Mouse (Mus musculus) heart, postnatal 0 days (tissue): ENCODE data around the gene Gm44503. TPM values are rescaled to one million over a fixed set of nuclear protein-coding genes. Genes with fewer than 3 reads are reported as not detected.

Source experiments
- ATAC-seq: fragments of 200-750 bp; cut with Nextera tagmentation; 2 replicates; pipeline ENCODE4 v1.8.0; 2017; ENCODE audit warnings: low read depth, moderate number of reproducible peaks, moderate library complexity; ENCODE audit not compliant: insufficient read depth
- DNase-seq: peaks from one replicate; pipeline ENCODE4 v3.0.0-alpha.2; 2016; ENCODE audit warnings: low spot score
- H3K27ac ChIP-seq: fragments of 300-500 bp; sonication (generic); 2 replicates; pipeline ENCODE4 v1.5.1; 2014; ENCODE audit warnings: low read depth, mild to moderate bottlenecking
- H3K27me3 ChIP-seq: fragments of 300-500 bp; sonication (generic); 2 replicates; pipeline ENCODE4 v1.6.1; 2014; ENCODE audit warnings: low read length, mixed read lengths; ENCODE audit not compliant: control insufficient read depth, insufficient read depth
- H3K36me3 ChIP-seq: fragments of 300-500 bp; sonication (generic); replicated peaks from 2 replicates; pipeline ENCODE4 v1.6.1; 2014; ENCODE audit warnings: low read length, mixed read lengths; ENCODE audit not compliant: control insufficient read depth, insufficient read depth
- H3K4me1 ChIP-seq: fragments of 300-500 bp; sonication (generic); 2 replicates; pipeline ENCODE4 v1.6.1; 2014; ENCODE audit warnings: antibody characterized with exemption; ENCODE audit not compliant: control insufficient read depth, insufficient read depth
- H3K4me2 ChIP-seq: fragments of 300-500 bp; sonication (generic); 2 replicates; pipeline ENCODE4 v1.6.1; 2014; ENCODE audit warnings: low read depth, mild to moderate bottlenecking, low read length, moderate library complexity
- H3K4me3 ChIP-seq: fragments of 300-500 bp; sonication (generic); 2 replicates; pipeline ENCODE4 v1.5.1; 2014; ENCODE audit warnings: low read depth, low read length
- H3K9ac ChIP-seq: fragments of 300-500 bp; sonication (generic); replicated peaks from 2 replicates; pipeline ENCODE4 v1.6.1; 2014; ENCODE audit warnings: low read depth, low read length, mixed read lengths
- H3K9me3 ChIP-seq: fragments of 300-500 bp; sonication (generic); replicated peaks from 2 replicates; pipeline ENCODE4 v1.6.1; 2016; ENCODE audit warnings: low read length; ENCODE audit not compliant: control insufficient read depth
- CTCF ChIP-seq: IDR thresholded peaks from 2 replicates; pipeline ENCODE4 v1.5.1; 2016; ENCODE audit warnings: antibody characterized with exemption, control low read depth, low read depth
- EP300 ChIP-seq: IDR thresholded peaks from 2 replicates; pipeline ENCODE4 v1.6.1; 2016; ENCODE audit warnings: antibody characterized with exemption, low read depth
- WGBS: fragments of 180-500 bp; shearing (Covaris S2); extraction: QIAGEN DNeasy Blood & Tissue Kit; methylation state at CpG from one replicate; pipeline ENCODE4 v1.1.7; 2014; 5-methylcytosine and 5-hydroxymethylcytosine counted together
- polyA plus RNA-seq: library from polyadenylated mRNA; unstranded; fragments of >200 nt; fragmentation: Nextera tagmentation; extraction: Ambion mirVana; gene quantifications from 2 replicates; pipeline ENCODE4 v1.2.1, GENCODE M21; 2015
- total RNA-seq: library from RNA; depleted of rRNA; stranded (reverse); fragments of >200 nt; gene quantifications from 2 replicates; pipeline ENCODE4 v1.2.3, GENCODE M21; 2014; ENCODE audit warnings: low replicate concordance

Gene Gm44503
- total and polyA plus RNA-seq, 2 experiments from 2014 or later = not detected

DNA sequence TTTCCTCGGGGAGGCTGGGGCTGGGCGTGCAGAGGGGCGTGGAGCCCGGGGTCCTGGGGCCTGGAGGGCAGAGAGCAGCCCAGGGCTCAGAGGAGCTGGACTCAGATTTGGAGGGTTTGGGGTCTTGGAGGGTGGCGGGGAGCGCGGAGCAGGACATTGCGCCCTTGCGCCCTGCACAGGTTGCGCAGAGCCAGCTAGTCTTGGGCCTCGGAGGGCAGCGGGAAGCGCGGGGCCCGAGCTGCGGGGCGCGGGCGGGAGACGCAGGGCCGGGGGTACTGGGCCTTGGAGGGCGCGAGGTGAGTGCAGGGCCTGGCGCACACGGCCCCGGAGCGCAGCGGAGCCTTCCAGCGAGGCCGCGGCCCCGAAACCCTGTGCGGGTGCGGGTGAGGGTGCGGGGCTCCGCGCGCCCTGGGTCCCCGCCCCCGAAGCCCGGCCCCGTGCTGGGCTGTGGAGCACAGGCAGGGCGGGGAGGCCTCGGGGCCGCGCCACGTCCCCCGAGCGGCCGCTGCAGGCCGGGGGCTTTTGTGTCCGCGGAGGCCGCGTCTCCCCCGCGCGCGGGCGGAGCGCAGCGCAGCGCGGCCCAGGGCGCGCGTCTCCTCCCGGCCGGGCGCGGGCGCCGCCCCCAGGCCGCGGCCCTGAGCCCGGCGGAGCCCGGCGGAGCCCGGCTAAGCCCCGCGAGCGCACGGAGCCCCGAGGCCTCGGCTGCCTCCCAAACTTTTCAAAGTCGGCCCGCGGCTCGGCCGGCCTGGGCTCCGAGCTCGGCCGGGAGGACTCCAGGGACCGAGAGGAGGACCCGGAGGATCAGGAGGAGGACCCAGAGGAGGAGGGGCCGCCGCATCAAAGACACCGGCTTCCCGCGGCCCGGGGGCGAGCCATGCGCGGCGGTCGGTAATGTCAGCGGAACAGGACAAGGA is 33.4 kb upstream of the Gm44503 start, which contains the start of gene Pygo1:
Gene Pygo1, plus strand, starts transcription at position 625 of the 914 bp plus-strand sequence.
- Histone ChIP-seq H3K9ac (peak within 1 kb of the TSS; percentile 72), H3K9me3 (no peaks in the 10 kb centered on the region), H3K27me3 (0 out of 2 replicates have a peak, but pooled peaks cover 6% of the 10 kb centered on the region), H3K4me1 (no peaks in the 10 kb centered on the region), H3K4me3 (peak within 1 kb of the TSS; percentile 67), H3K36me3 (no peaks in the 10 kb centered on the region), H3K27ac (peak within 1 kb of the TSS; percentile 21; the same call in 1 of the 2 replicates), H3K4me2 (peak within 1 kb of the TSS; percentile 80)
- WGBS = 0% methylated on average over 64 of the region's 108 CpGs
- DNase-seq (peak; percentile 23), ATAC-seq (peak; percentile 74)
- TF ChIP-seq CTCF = no peak

DNA sequence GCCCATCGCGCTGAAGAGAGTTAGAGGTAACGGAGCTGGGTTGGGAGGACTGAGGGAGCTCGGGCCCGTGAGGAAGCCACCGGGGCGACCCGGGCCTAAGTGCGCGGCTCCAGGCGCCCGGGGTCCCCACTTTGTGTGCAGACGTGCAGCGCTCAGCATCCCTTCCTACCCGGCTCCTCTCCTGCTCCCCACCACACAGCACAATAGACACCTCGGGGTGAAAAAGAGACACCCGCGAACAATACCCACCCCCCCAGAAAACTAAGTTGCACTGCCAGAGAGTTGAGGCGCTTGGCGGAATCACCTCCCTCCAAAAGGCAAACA is 32.8 kb upstream of the Gm44503 start:
- TF ChIP-seq CTCF (no peak), EP300 (no peak)
- Histone ChIP-seq H3K36me3 (no peaks in the 10 kb centered on the region), H3K9me3 (no peaks in the 10 kb centered on the region), H3K27me3 (0 out of 2 replicates have a peak, but pooled peaks cover 6% of the 10 kb centered on the region), H3K4me2 (peak overlapping the region; percentile 80), H3K4me1 (no peaks in the 10 kb centered on the region), H3K4me3 (peak overlapping the region; percentile 67), H3K27ac (peak overlapping the region; percentile 21; the same call in 1 of the 2 replicates), H3K9ac (peak overlapping the region; percentile 72)
- ATAC-seq (no peak; the same call in 1 of the 2 replicates), DNase-seq (no peak)
- 4% methylated on average over 20 of the region's 20 CpGs for WGBS

DNA sequence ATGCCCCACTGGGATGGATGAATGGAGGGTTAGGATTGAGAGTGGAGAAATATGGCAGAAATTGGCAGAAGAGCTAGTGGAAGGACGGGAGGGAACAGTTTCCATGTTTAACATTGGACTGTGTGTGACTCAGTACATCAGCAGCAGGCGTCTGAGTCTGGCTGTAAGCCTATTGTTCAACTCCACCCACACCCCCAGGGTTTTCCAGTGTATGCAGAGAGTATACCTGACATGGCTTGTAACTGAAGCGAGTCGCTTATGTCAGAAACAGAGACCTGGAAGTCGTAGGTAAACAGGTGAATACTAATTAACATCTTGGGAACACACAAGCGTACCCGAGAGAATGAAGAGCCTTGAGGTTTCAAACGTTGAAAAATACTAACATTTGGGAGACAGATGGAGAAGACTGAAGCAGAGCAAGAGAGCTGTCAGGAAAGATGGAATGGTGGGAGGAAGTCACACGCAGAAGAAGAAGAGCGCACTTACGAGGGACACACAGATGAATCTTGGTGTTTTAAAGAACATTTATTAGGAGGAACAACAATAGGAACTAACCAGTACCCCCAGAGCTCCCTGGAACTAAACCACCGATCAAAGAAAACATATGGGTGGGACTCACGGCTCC is 27.4 kb upstream of the Gm44503 start:
- Histone ChIP-seq H3K4me3 (no peak overlapping the region), H3K9ac (no peak overlapping the region), H3K27me3 (0 out of 2 replicates have a peak, but pooled peaks cover 6% of the 10 kb centered on the region), H3K4me2 (no peak overlapping the region), H3K9me3 (no peaks in the 10 kb centered on the region), H3K36me3 (no peaks in the 10 kb centered on the region), H3K27ac (no peak overlapping the region), H3K4me1 (no peaks in the 10 kb centered on the region)
- TF ChIP-seq EP300 (no peak), CTCF (no peak)
- no peak for ATAC-seq
- WGBS = 74% methylated on average over 13 of the region's 13 CpGs
- no peak for DNase-seq

DNA sequence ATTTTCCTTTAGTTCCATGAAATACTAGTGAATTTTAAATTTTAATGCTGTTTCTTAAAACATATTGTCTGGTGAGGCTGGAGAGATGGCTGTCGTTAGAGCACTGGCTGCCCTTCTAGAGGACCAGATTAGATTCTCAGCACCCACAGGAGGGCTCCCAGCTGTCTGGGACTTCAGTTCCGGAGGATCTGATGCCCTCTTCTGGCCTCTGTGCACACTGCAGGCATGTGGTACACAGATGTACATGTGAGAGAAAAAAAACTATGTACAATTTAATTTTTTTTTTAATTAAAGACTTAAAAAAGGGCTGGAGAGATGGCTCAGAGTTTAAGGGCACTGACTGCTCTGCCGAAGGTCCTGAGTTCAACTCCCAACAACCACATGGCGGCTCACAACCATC is 23.3 kb upstream of the Gm44503 start:
- Histone ChIP-seq H3K4me1 (no peaks in the 10 kb centered on the region), H3K9ac (no peak overlapping the region), H3K4me2 (no peak overlapping the region), H3K36me3 (no peaks in the 10 kb centered on the region), H3K27ac (no peak overlapping the region), H3K27me3 (no peaks in the 10 kb centered on the region), H3K9me3 (no peaks in the 10 kb centered on the region), H3K4me3 (no peak overlapping the region)
- ATAC-seq (no peak), DNase-seq (no peak)
- TF ChIP-seq EP300 (no peak), CTCF (no peak)
- 86% methylated on average over 4 of the region's 4 CpGs for WGBS

DNA sequence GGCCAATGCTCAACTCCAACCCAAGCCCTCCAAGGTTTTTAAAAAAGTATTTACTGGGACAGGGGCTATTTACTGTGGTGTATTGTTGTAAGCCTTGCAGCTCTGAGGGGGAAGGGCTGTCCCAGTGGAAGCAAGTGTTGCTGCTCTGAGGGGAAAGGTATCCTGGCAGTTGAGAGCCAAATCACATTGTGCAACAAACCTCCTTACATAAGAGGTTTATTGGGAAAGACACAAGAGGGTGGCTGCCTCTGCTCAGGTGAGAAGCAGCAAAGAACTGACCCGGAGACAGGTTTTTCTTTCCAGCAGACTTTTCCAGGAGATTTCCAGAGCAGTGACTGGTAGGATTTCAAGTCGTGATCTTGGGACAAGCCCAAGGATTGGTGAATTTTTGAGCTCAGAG is 22.4 kb upstream of the Gm44503 start:
- Histone ChIP-seq H3K9me3 (no peaks in the 10 kb centered on the region), H3K4me1 (no peaks in the 10 kb centered on the region), H3K4me3 (no peak overlapping the region), H3K36me3 (no peaks in the 10 kb centered on the region), H3K4me2 (no peak overlapping the region), H3K9ac (no peak overlapping the region), H3K27me3 (no peaks in the 10 kb centered on the region), H3K27ac (no peak overlapping the region)
- ATAC-seq = no peak
- 75% methylated on average over 2 of the region's 2 CpGs for WGBS
- no peak for DNase-seq
- TF ChIP-seq CTCF = no peak
- TF ChIP-seq EP300 = no peak
